Mouse (Mus musculus) layer of hippocampus, adult 8-10 months (tissue): Measurements from ENCODE around the gene Pbx4. TPM values are rescaled to one million over a fixed set of nuclear protein-coding genes. Genes with fewer than 3 reads are reported as not detected.

ENCODE experiments used
- total RNA-seq, 4 experiments: library from RNA; stranded (reverse); gene quantifications; 2 replicates each; pipeline ENCODE4 v1.2.4; 2022

The Pbx4 gene
- total RNA-seq, 4 experiments from 2014 or later, result 15.7 to 22.4 (median 20.7) TPM

Other genes starting within 250 kb of the Pbx4 start
- 10 to 100 TPM; 14.9 to 21.2 (median 17.7) TPM for gene Zfp868, start 206.9 kb upstream of the Pbx4 start, total RNA-seq
- 1 to 10 TPM; 4.4 to 6.8 (median 5.4) TPM for gene Zfp964, start 178.0 kb upstream of the Pbx4 start, total RNA-seq
- gene Zfp869, start 121.8 kb upstream of the Pbx4 start, total RNA-seq, result 10 to 100 TPM; 20.8 to 23.9 (median 23.1) TPM
- 1 to 10 TPM; 2.9 to 5.2 (median 3.6) TPM for gene Zfp963, start 82.5 kb upstream of the Pbx4 start, total RNA-seq
- 1 to 10 TPM; 1.7 to 2.9 (median 2.1) TPM for gene Gm20422, start 57.6 kb upstream of the Pbx4 start, total RNA-seq
- 10 to 100 TPM; 37.5 to 40.3 (median 38.9) TPM for gene Atp13a1, start 41.3 kb upstream of the Pbx4 start, total RNA-seq
- 10 to 100 TPM; 26.2 to 36.6 (median 31.0) TPM for gene Zfp866, start 41.3 kb upstream of the Pbx4 start, total RNA-seq
- 10 to 100 TPM; 15.1 to 28.6 (median 18.1) TPM for gene Gmip, start 23.8 kb upstream of the Pbx4 start, total RNA-seq
- gene Lpar2, start 10.1 kb upstream of the Pbx4 start, total RNA-seq, result under 1 TPM; 0.49 to 0.69 (median 0.66) TPM
- under 1 TPM; 0.57 to 0.62 (median 0.59) TPM for gene Cilp2, start 55.2 kb downstream of the Pbx4 start, total RNA-seq
- under 1 TPM in 2 of 4 experiments, not detected in 2; 0.41 to 0.47 TPM for gene Tssk6, start 69.7 kb downstream of the Pbx4 start, total RNA-seq
- 100 to 1,000 TPM in 3 of 4 experiments, 10 to 100 TPM in 1; 95.2 to 148 (median 127) TPM for gene Ndufa13, start 70.1 kb downstream of the Pbx4 start, total RNA-seq
- gene Yjefn3, start 70.2 kb downstream of the Pbx4 start, total RNA-seq, result 10 to 100 TPM; 19.1 to 43.7 (median 32.3) TPM
- gene Gatad2a, start 163.9 kb downstream of the Pbx4 start, total RNA-seq, result 10 to 100 TPM; 27.9 to 37.6 (median 33.3) TPM
- 10 to 100 TPM; 62.7 to 76.5 (median 72.8) TPM for gene Mau2, start 210.2 kb downstream of the Pbx4 start, total RNA-seq
- 10 to 100 TPM; 55.2 to 60.3 (median 57.2) TPM for gene Sugp1, start 210.3 kb downstream of the Pbx4 start, total RNA-seq
- gene Tm6sf2, start 240.4 kb downstream of the Pbx4 start, total RNA-seq, result 10 to 100 TPM in 1 of 4 experiments, 1 to 10 TPM in 3; 2.6 to 11.3 (median 4.6) TPM